Mouse (Mus musculus): ENCODE measurements around the gene Rbm6. TPM values are rescaled to one million over a fixed set of nuclear protein-coding genes. Genes with fewer than 3 reads are reported as not detected.
A peak's percentile ranks its signal among the peaks of the same experiment; 100 is the strongest.

Rbm6 gene
- total and polyA plus RNA-seq, 3 experiments, result 55.7 to 521 (median 55.8) TPM

DNA sequence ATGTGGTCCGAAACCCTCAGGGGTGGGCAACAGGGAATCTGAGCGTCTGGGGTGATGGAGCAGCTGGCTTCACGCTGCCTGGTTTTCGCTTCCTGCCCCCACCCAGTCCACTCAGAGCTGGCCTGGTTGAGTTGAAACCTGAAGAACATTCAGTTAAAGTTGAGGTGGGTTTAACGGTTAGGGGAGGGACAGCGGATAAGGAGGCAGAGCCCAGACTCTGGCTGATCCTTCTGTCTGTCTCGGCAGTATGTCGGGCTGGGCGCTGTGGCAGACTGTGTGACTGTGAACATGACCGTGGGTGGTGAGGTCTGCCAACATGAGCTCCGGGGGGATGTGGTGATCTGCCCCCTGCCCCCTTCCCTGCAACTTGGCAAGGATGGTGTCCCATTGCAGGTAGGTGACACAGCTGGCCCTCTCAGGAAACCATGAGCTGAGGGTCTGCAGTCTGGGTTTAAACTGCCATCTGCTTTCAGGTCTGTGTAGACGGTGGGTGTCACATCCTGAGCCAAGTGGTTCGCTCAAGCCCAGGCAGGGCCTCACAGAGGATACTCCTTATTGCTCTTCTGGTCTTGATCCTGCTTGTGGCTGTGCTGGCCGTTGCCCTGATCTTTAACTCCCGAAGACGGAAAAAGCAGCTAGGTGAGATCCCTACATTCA, 41.9 kb upstream of the Rbm6 start (continued):
- TF ChIP-seq ELF1 (IDR thresholded peaks at IDR 0.05; ENCODE audit: low read depth, low read length), result no peak
- peak; percentile 61 for TF ChIP-seq HCFC1 (IDR thresholded peaks at IDR 0.05; ENCODE audit: low read depth, low read length)
- no peak; the same call in 1 of the 2 replicates for TF ChIP-seq CHD1 (IDR thresholded peaks at IDR 0.05; ENCODE audit: low read depth, low read length)
- TF ChIP-seq GABPA (IDR thresholded peaks at IDR 0.05; ENCODE audit: low read depth, low read length), result no peak
- peak; percentile 98 for TF ChIP-seq MYB (IDR thresholded peaks at IDR 0.05; ENCODE audit: low read depth, low read length)
- peak; percentile 73 for TF ChIP-seq MXI1 (IDR thresholded peaks at IDR 0.05; ENCODE audit: low read depth, low read length)
- TF ChIP-seq CTCF (IDR thresholded peaks at IDR 0.05 in 2 of 3, conservative IDR thresholded peaks at IDR 0.05 in 1 of 3; ENCODE audit: control insufficient read depth in 1 of 3, insufficient read depth in 1 of 3, low read depth in 2 of 3, low read length in 3 of 3, poor library complexity in 1 of 3, severe bottlenecking in 1 of 3), result no peak
- no peak for TF ChIP-seq E2F4 (IDR thresholded peaks at IDR 0.05; ENCODE audit: borderline replicate concordance, low read depth, low read length)
- 0 out of 2 replicates have a peak, but pooled peaks have one; percentile 21 for TF ChIP-seq RCOR1 (IDR thresholded peaks at IDR 0.05; ENCODE audit: low read depth, low read length)
- no peak for TF ChIP-seq JUND (IDR thresholded peaks at IDR 0.05; ENCODE audit: low read depth, low read length)
- no peak for TF ChIP-seq ZC3H11A (IDR thresholded peaks at IDR 0.05; ENCODE audit: low read depth, low read length)
- TF ChIP-seq TAL1 (IDR thresholded peaks at IDR 0.05; ENCODE audit: low read length), result no peak
- peak; percentile 94 for TF ChIP-seq NELFE (IDR thresholded peaks at IDR 0.05; ENCODE audit: low read depth, low read length)
- TF ChIP-seq ZMIZ1 (IDR thresholded peaks at IDR 0.05; ENCODE audit: low read depth, low read length), result peak; percentile 90
- no peak for TF ChIP-seq USF2 (IDR thresholded peaks at IDR 0.05; ENCODE audit: borderline replicate concordance in 1 of 2, insufficient read depth in 1 of 2, low read depth in 1 of 2, low read length in 2 of 2)
- TF ChIP-seq MAZ (IDR thresholded peaks at IDR 0.05; ENCODE audit: low read depth, low read length), result peak; percentile 77; the same call in 1 of the 2 replicates
- TF ChIP-seq MAX (IDR thresholded peaks at IDR 0.05; ENCODE audit: low read length), result peak; percentile 52; the same call in 1 of the 2 replicates

DNA sequence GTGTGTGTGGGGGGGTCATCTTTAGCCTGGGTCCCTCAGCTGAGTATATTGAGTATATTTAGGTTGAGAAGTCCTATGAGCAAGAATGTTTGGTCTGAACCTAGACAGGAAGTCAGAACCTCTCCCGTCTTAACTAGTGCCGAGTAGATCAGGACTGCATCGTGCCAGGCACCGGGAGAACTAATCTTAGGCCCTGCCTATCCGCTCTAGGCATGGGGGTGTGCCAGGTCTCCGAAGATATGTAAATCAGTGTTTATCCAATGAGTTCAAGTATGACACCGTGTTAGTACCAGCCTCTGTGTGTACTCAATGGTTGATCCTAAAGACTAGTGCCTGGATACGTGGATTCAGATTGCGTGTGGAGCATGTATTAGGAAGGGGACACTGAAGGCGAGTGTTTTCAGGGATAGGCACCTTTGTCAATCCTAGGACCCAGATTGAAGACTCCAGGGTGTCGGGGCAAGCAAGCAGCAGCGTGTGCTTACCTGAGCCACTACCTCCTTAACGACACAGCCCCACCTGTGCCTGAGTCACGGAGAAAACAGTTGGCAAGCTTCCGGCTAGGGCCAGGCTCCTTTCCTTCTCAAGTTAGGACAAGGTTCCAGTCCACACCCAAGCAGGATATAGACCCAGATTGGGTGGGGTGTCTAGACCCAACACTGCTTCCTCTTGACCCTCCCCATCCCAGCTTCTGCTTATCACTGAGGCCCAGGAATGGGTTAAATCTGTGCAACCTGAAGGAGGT, 37.2 kb upstream of the Rbm6 start:
- no peaks in the 10 kb centered on the region for H3K27me3 ChIP-seq (ENCODE audit: control insufficient read depth in 1 of 2, insufficient read depth in 2 of 2, low read length in 2 of 2)

More for the DNA sequence above, 37.2 kb upstream of the Rbm6 start:
- H3K9me3 ChIP-seq (replicated peaks; ENCODE audit: insufficient read depth, low read length), result no peaks in the 10 kb centered on the region
- DNase-seq (ENCODE audit: low read depth, low spot score), result no peak
- no peak overlapping the region for H3K4me3 ChIP-seq (ENCODE audit: control insufficient read depth in 1 of 2, insufficient read depth in 1 of 2, low read depth in 2 of 2, low read length in 2 of 2)
- H3K27ac ChIP-seq (ENCODE audit: control insufficient read depth, low read depth, low read length), result no peak overlapping the region; the same call in 1 of the 2 replicates
- peaks cover 0 to 36% of the 10 kb centered on the region in 2 experiments; a peak in 2 of 4 replicates for H3K36me3 ChIP-seq (ENCODE audit: control insufficient read depth in 1 of 2, insufficient read depth in 2 of 2, low read length in 2 of 2)
- TF ChIP-seq MYC (IDR thresholded peaks at IDR 0.05; ENCODE audit: low read depth, low read length) (no peak), KAT2A (conservative IDR thresholded peaks at IDR 0.05; ENCODE audit: low read depth, low read length) (no peak), CHD2 (IDR thresholded peaks at IDR 0.05; ENCODE audit: low read length) (no peak), RCOR1 (IDR thresholded peaks at IDR 0.05; ENCODE audit: low read depth, low read length) (no peak), UBTF (IDR thresholded peaks at IDR 0.05; ENCODE audit: borderline replicate concordance, insufficient read depth, low read depth, low read length) (no peak), TCF12 (IDR thresholded peaks at IDR 0.05; ENCODE audit: low read depth, low read length) (no peak), ZC3H11A (IDR thresholded peaks at IDR 0.05; ENCODE audit: low read depth, low read length) (no peak), USF2 (IDR thresholded peaks at IDR 0.05; ENCODE audit: borderline replicate concordance in 1 of 2, insufficient read depth in 1 of 2, low read depth in 1 of 2, low read length in 2 of 2) (no peak), RAD21 (IDR thresholded peaks at IDR 0.05; ENCODE audit: low read depth, low read length) (no peak)
- peaks cover 4% of the 10 kb centered on the region for H3K79me2 ChIP-seq (ENCODE audit: control insufficient read depth, insufficient read depth, low read length, poor library complexity)
- no peak overlapping the region for H3K9ac ChIP-seq (ENCODE audit: control insufficient read depth, low read depth, low read length, poor library complexity, severe bottlenecking)
- peaks cover 10 to 48% of the 10 kb centered on the region in 2 experiments for H3K4me1 ChIP-seq (ENCODE audit: control insufficient read depth in 1 of 2, insufficient read depth in 2 of 2, low read length in 2 of 2)

Data from MEL (cell line).